Mouse (Mus musculus): ENCODE measurements at regions not wholly inside any gene's neighbourhood (a gene's known extent, or its start where the extent isn't known, plus 50 kb on each side); places are given as distances from the start of the nearest gene placed in this dataset.

GRCm38 (mm10) chr11:52511831-52512297, 115.6 kb downstream of the 9530068E07Rik start:
- H3K4me3 ChIP-seq (ENCODE audit: low read depth, low read length), result no peak overlapping the region
- no peak overlapping the region for H3K4me2 ChIP-seq (ENCODE audit: low read depth)
- DNase-seq (ENCODE audit: low spot score) (no peak), ATAC-seq (ENCODE audit: insufficient read depth, low FRiP score, low TSS enrichment) (no peak)
- no peaks in the 10 kb centered on the region for H3K9me3 ChIP-seq (ENCODE audit: control insufficient read depth, low read length)
- H3K27me3 ChIP-seq (ENCODE audit: control insufficient read depth, insufficient read depth, low read length), result no peaks in the 10 kb centered on the region
- no peaks in the 10 kb centered on the region for H3K36me3 ChIP-seq (ENCODE audit: control insufficient read depth, insufficient read depth, low read length)
- H3K27ac ChIP-seq (ENCODE audit: low read depth, low read length), result no peak overlapping the region
- 44% methylated on average over 4 of the region's 4 CpGs for WGBS
- no peak overlapping the region for H3K9ac ChIP-seq (ENCODE audit: low read length)
- no peaks in the 10 kb centered on the region for H3K4me1 ChIP-seq (ENCODE audit: control insufficient read depth, insufficient read depth, low read length)

DNA sequence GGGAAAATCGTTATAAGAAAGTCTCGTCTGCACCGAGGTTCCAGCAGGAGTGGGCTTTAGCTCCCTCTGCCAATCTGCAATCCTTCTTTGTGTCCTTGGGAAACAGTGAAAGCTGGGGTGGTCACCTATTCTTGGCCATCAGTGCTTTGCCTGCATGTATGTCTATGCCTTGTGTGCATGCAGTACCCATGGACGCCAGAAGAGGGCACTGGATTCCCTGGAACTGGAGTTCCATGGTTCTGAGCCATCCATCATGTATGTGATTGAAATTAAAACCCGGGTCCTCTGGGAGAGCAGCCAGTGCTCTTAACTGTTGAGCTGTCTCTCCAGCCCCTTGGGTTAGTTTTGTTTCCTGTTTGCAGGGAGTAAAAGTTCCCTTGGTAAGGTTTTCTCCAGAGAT, 121.1 kb downstream of the 9530068E07Rik start:
- Histone ChIP-seq H3K4me2 (ENCODE audit: low read depth) (no peak overlapping the region), H3K9ac (ENCODE audit: low read length) (no peak overlapping the region), H3K9me3 (ENCODE audit: control insufficient read depth, low read length) (no peaks in the 10 kb centered on the region), H3K36me3 (ENCODE audit: control insufficient read depth, insufficient read depth, low read length) (no peaks in the 10 kb centered on the region), H3K4me1 (ENCODE audit: control insufficient read depth, insufficient read depth, low read length) (no peaks in the 10 kb centered on the region), H3K27me3 (ENCODE audit: control insufficient read depth, insufficient read depth, low read length) (no peaks in the 10 kb centered on the region), H3K4me3 (ENCODE audit: low read depth, low read length) (no peak overlapping the region), H3K27ac (ENCODE audit: low read depth, low read length) (no peak overlapping the region)
- WGBS, result 75% methylated on average over 5 of the region's 5 CpGs
- DNase-seq (ENCODE audit: low spot score) (no peak), ATAC-seq (ENCODE audit: insufficient read depth, low FRiP score, low TSS enrichment) (no peak)

DNA sequence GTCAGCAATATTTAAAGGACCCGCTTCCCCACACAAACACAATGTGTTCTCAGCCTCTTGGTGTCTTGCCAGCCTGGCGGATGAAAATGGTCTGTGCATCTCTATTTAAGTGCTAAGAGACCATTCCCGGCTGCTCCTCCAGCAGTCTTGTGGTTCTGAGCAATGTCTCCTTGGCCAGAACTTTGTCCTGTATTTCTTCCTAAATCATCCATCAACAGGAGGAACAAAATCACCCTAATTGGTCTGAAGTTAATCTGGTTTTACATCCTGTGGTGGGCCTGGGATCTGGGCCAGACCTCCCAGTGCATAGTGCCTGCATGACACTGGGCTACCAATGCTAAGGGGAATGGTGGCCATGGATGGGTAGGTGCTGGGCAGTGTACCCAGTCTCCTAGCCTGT, 123.6 kb downstream of the 9530068E07Rik start:
- WGBS, result 75% methylated on average over 3 of the region's 3 CpGs
- DNase-seq (ENCODE audit: low spot score) (no peak), ATAC-seq (ENCODE audit: insufficient read depth, low FRiP score, low TSS enrichment) (no peak)
- Histone ChIP-seq H3K36me3 (ENCODE audit: control insufficient read depth, insufficient read depth, low read length) (no peaks in the 10 kb centered on the region), H3K4me2 (ENCODE audit: low read depth) (no peak overlapping the region), H3K4me1 (ENCODE audit: control insufficient read depth, insufficient read depth, low read length) (no peaks in the 10 kb centered on the region), H3K9me3 (ENCODE audit: control insufficient read depth, low read length) (no peaks in the 10 kb centered on the region), H3K4me3 (ENCODE audit: low read depth, low read length) (no peak overlapping the region), H3K27ac (ENCODE audit: low read depth, low read length) (no peak overlapping the region), H3K27me3 (ENCODE audit: control insufficient read depth, insufficient read depth, low read length) (no peaks in the 10 kb centered on the region), H3K9ac (ENCODE audit: low read length) (no peak overlapping the region)

GRCm38 (mm10) chr11:52521879-52522278, 125.7 kb downstream of the 9530068E07Rik start:
- DNase-seq (ENCODE audit: low spot score) (peak; percentile 68), ATAC-seq (ENCODE audit: insufficient read depth, low FRiP score, low TSS enrichment) (no peak)
- Histone ChIP-seq H3K27me3 (ENCODE audit: control insufficient read depth, insufficient read depth, low read length) (no peaks in the 10 kb centered on the region), H3K4me1 (ENCODE audit: control insufficient read depth, insufficient read depth, low read length) (no peaks in the 10 kb centered on the region), H3K36me3 (ENCODE audit: control insufficient read depth, insufficient read depth, low read length) (no peaks in the 10 kb centered on the region), H3K9me3 (ENCODE audit: control insufficient read depth, low read length) (no peaks in the 10 kb centered on the region), H3K9ac (ENCODE audit: low read length) (no peak overlapping the region), H3K27ac (ENCODE audit: low read depth, low read length) (no peak overlapping the region), H3K4me3 (ENCODE audit: low read depth, low read length) (no peak overlapping the region), H3K4me2 (ENCODE audit: low read depth) (no peak overlapping the region)
- 45% methylated on average over 4 of the region's 4 CpGs for WGBS

DNA sequence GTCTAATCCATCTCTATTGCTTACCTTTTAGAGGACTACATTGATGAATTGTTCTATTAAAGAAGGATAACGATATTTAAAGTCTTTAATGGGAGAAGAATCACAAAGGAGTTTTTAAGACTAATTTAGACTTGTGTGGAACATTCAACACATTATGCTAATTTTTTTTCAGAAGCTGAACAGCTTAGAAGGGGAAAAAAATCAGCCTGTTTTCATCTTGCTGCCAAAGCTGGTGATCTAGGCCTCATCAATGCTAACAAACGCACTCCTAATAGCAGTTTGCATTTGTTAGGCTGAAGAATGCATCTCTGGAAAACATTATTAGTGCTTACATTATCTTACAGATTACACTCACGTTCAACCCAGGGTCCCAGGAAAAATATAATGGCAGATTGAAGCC, 126.2 kb downstream of the 9530068E07Rik start:
- DNase-seq (ENCODE audit: low spot score) (no peak), ATAC-seq (ENCODE audit: insufficient read depth, low FRiP score, low TSS enrichment) (no peak)
- WGBS, result 63% methylated on average over 3 of the region's 3 CpGs
- no peak overlapping the region for H3K4me3 ChIP-seq (ENCODE audit: low read depth, low read length)
- no peaks in the 10 kb centered on the region for H3K9me3 ChIP-seq (ENCODE audit: control insufficient read depth, low read length)
- H3K4me1 ChIP-seq (ENCODE audit: control insufficient read depth, insufficient read depth, low read length), result no peaks in the 10 kb centered on the region
- no peaks in the 10 kb centered on the region for H3K27me3 ChIP-seq (ENCODE audit: control insufficient read depth, insufficient read depth, low read length)
- no peak overlapping the region for H3K27ac ChIP-seq (ENCODE audit: low read depth, low read length)
- no peak overlapping the region for H3K9ac ChIP-seq (ENCODE audit: low read length)
- H3K4me2 ChIP-seq (ENCODE audit: low read depth), result no peak overlapping the region
- H3K36me3 ChIP-seq (ENCODE audit: control insufficient read depth, insufficient read depth, low read length), result no peaks in the 10 kb centered on the region

DNA sequence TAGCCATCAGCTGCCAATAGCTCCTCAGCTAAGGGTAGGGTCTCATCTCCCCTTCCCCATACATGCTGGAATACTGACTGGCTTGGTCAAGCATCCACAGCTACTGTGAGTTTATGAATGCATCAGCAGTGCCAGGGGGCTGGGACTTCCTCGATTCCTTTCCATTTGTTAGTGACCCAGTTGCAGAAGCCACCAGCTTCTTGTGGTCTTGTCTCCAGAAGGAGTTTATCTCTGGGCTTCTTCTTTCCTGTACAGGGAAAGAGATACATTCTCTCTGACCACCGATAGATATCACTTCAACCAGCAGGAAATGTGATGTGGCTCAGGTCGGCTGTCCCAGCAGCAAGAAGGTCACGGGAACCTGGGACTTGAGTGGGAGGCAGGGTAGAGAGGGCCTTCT, 127.0 kb downstream of the 9530068E07Rik start:
- Histone ChIP-seq H3K4me1 (ENCODE audit: control insufficient read depth, insufficient read depth, low read length) (no peaks in the 10 kb centered on the region), H3K4me3 (ENCODE audit: low read depth, low read length) (no peak overlapping the region), H3K27me3 (ENCODE audit: control insufficient read depth, insufficient read depth, low read length) (no peaks in the 10 kb centered on the region), H3K27ac (ENCODE audit: low read depth, low read length) (no peak overlapping the region), H3K4me2 (ENCODE audit: low read depth) (no peak overlapping the region), H3K9me3 (ENCODE audit: control insufficient read depth, low read length) (no peaks in the 10 kb centered on the region), H3K36me3 (ENCODE audit: control insufficient read depth, insufficient read depth, low read length) (no peaks in the 10 kb centered on the region), H3K9ac (ENCODE audit: low read length) (no peak overlapping the region)
- no peak for DNase-seq (ENCODE audit: low spot score)
- 77% methylated on average over 4 of the region's 4 CpGs for WGBS
- no peak for ATAC-seq (ENCODE audit: insufficient read depth, low FRiP score, low TSS enrichment)

- no peaks in the 10 kb centered on the region for H3K36me3 ChIP-seq (ENCODE audit: control insufficient read depth, insufficient read depth, low read length)
- WGBS, result 52% methylated on average over 2 of the region's 2 CpGs
- H3K27me3 ChIP-seq (ENCODE audit: control insufficient read depth, insufficient read depth, low read length), result no peaks in the 10 kb centered on the region
- no peak overlapping the region for H3K4me2 ChIP-seq (ENCODE audit: low read depth)
- no peak overlapping the region for H3K4me3 ChIP-seq (ENCODE audit: low read depth, low read length)
- H3K9me3 ChIP-seq (ENCODE audit: control insufficient read depth, low read length), result no peaks in the 10 kb centered on the region
- ATAC-seq (ENCODE audit: insufficient read depth, low FRiP score, low TSS enrichment) (no peak), DNase-seq (ENCODE audit: low spot score) (no peak)
- no peak overlapping the region for H3K27ac ChIP-seq (ENCODE audit: low read depth, low read length)
- H3K4me1 ChIP-seq (ENCODE audit: control insufficient read depth, insufficient read depth, low read length), result no peaks in the 10 kb centered on the region
- H3K9ac ChIP-seq (ENCODE audit: low read length), result no peak overlapping the region
Measured at GRCm38 (mm10) chr11:52523671-52524070, 127.4 kb downstream of the 9530068E07Rik start.

DNA sequence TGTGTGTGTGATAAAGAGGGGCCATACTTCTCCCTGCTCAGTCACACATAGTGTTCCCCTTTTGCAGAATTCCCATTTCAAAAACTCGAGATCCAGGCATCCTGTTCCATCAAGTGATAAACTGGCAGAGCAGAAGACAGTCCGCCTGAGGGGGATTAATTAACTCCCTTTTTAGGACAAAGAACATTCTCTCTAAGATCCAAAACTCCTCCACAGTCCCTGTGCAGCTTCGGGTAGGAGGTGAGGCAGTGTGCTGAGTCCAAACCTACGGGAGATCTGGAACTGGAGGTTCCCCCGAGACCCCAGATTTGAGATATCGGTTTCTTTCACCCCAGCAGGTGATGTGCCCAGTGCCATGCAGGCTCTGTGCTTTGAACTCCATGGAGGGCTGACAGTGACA, 129.2 kb downstream of the 9530068E07Rik start:
- H3K9me3 ChIP-seq (ENCODE audit: control insufficient read depth, low read length), result no peaks in the 10 kb centered on the region
- H3K36me3 ChIP-seq (ENCODE audit: control insufficient read depth, insufficient read depth, low read length), result no peaks in the 10 kb centered on the region
- 66% methylated on average over 6 of the region's 6 CpGs for WGBS

GRCm38 (mm10) chr11:52526306-52526705, 130.1 kb downstream of the 9530068E07Rik start:
- Histone ChIP-seq H3K4me3 (ENCODE audit: low read depth, low read length) (no peak overlapping the region), H3K9ac (ENCODE audit: low read length) (no peak overlapping the region), H3K9me3 (ENCODE audit: control insufficient read depth, low read length) (no peaks in the 10 kb centered on the region), H3K4me2 (ENCODE audit: low read depth) (no peak overlapping the region), H3K36me3 (ENCODE audit: control insufficient read depth, insufficient read depth, low read length) (no peaks in the 10 kb centered on the region), H3K27ac (ENCODE audit: low read depth, low read length) (no peak overlapping the region), H3K4me1 (ENCODE audit: control insufficient read depth, insufficient read depth, low read length) (no peaks in the 10 kb centered on the region), H3K27me3 (ENCODE audit: control insufficient read depth, insufficient read depth, low read length) (no peaks in the 10 kb centered on the region)
- ATAC-seq (ENCODE audit: insufficient read depth, low FRiP score, low TSS enrichment) (no peak), DNase-seq (ENCODE audit: low spot score) (no peak)
- 84% methylated on average over 6 of the region's 6 CpGs for WGBS

More for the DNA sequence above, 129.2 kb downstream of the 9530068E07Rik start:
- H3K4me1 ChIP-seq (ENCODE audit: control insufficient read depth, insufficient read depth, low read length), result no peaks in the 10 kb centered on the region
- no peak overlapping the region for H3K4me2 ChIP-seq (ENCODE audit: low read depth)
- no peaks in the 10 kb centered on the region for H3K27me3 ChIP-seq (ENCODE audit: control insufficient read depth, insufficient read depth, low read length)
- no peak overlapping the region for H3K9ac ChIP-seq (ENCODE audit: low read length)
- no peak for ATAC-seq (ENCODE audit: insufficient read depth, low FRiP score, low TSS enrichment)
- no peak overlapping the region for H3K27ac ChIP-seq (ENCODE audit: low read depth, low read length)
- DNase-seq (ENCODE audit: low spot score), result no peak
- no peak overlapping the region for H3K4me3 ChIP-seq (ENCODE audit: low read depth, low read length)
